Mouse (Mus musculus) MEL (cell line): Measurements from ENCODE around the gene Sox5. TPM values are rescaled to one million over a fixed set of nuclear protein-coding genes. Genes with fewer than 3 reads are reported as not detected.

ENCODE experiments used
- DNase-seq: peaks from one replicate; pipeline ENCODE4 v3.0.0; 2011; ENCODE audit warnings: low read depth, low spot score
- H3K27ac ChIP-seq: 2 replicates; pipeline ENCODE4 v1.5.1; 2012; ENCODE audit warnings: low read depth, mild to moderate bottlenecking, control low read depth, low read length, moderate library complexity; ENCODE audit not compliant: control insufficient read depth
- H3K27me3 ChIP-seq, 2 experiments: fragments of 150-350 bp in 1 of 2; sonication (generic) in 1 of 2; 2 replicates each; pipeline ENCODE4 v1.6.1; 2012; ENCODE audit warnings: low read length in 2 of 2, mild to moderate bottlenecking in 2 of 2, improper control_type of control experiment in 1 of 2, moderate library complexity in 1 of 2; ENCODE audit not compliant: insufficient read depth in 2 of 2, control insufficient read depth in 1 of 2
- H3K36me3 ChIP-seq, 2 experiments: 2 replicates each; pipeline ENCODE4 v1.6.1; 2012 to 2014; ENCODE audit warnings: low read length in 2 of 2, improper control_type of control experiment in 1 of 2, inconsistent platforms in 1 of 2, mild to moderate bottlenecking in 1 of 2; ENCODE audit not compliant: insufficient read depth in 2 of 2, control insufficient read depth in 1 of 2
- H3K4me1 ChIP-seq, 2 experiments: fragments of 150-350 bp in 1 of 2; sonication (generic) in 1 of 2; 2 replicates each; pipeline ENCODE4 v1.6.1; 2012; ENCODE audit warnings: low read length in 2 of 2, improper control_type of control experiment in 1 of 2, mild to moderate bottlenecking in 1 of 2; ENCODE audit not compliant: insufficient read depth in 2 of 2, control insufficient read depth in 1 of 2
- H3K4me3 ChIP-seq, 2 experiments: fragments of 150-350 bp in 1 of 2; sonication (generic) in 1 of 2; 2 replicates each; pipeline ENCODE4 v1.5.1; 2012; ENCODE audit warnings: low read depth in 2 of 2, low read length in 2 of 2, mild to moderate bottlenecking in 2 of 2, moderate library complexity in 2 of 2, control low read depth in 1 of 2, improper control_type of control experiment in 1 of 2; ENCODE audit not compliant: control insufficient read depth in 1 of 2, insufficient read depth in 1 of 2
- H3K79me2 ChIP-seq: 2 replicates; pipeline ENCODE4 v1.6.1; 2012; ENCODE audit warnings: mild to moderate bottlenecking, low read length, moderate library complexity; ENCODE audit not compliant: control insufficient read depth, poor library complexity, insufficient read depth
- H3K9ac ChIP-seq: 2 replicates; pipeline ENCODE4 v1.6.1; 2012; ENCODE audit warnings: low read depth, mild to moderate bottlenecking, control low read depth, low read length, moderate library complexity; ENCODE audit not compliant: control insufficient read depth, poor library complexity, severe bottlenecking
- H3K9me3 ChIP-seq: fragments of 150-350 bp; sonication (generic); replicated peaks from 2 replicates; pipeline ENCODE4 v1.6.1; 2012; ENCODE audit warnings: mild to moderate bottlenecking, low read length, improper control_type of control experiment, moderate library complexity; ENCODE audit not compliant: insufficient read depth
- BHLHE40 ChIP-seq: IDR thresholded peaks from 2 replicates; pipeline ENCODE4 v1.6.1; 2012; ENCODE audit warnings: low read depth, mild to moderate bottlenecking, inconsistent platforms, low read length, improper control_type of control experiment, borderline replicate concordance
- CHD2 ChIP-seq: IDR thresholded peaks from 2 replicates; pipeline ENCODE4 v1.6.1; 2011; ENCODE audit warnings: low read length, improper control_type of control experiment
- EP300 ChIP-seq, 2 experiments: IDR thresholded peaks; 2 replicates each; pipeline ENCODE4 v1.6.1; 2011; ENCODE audit warnings: improper control_type of control experiment in 2 of 2, low read length in 2 of 2, low read depth in 1 of 2, mild to moderate bottlenecking in 1 of 2
- GATA1 ChIP-seq: IDR thresholded peaks from 2 replicates; pipeline ENCODE4 v1.6.1; 2011; ENCODE audit warnings: low read depth, low read length, improper control_type of control experiment
- HCFC1 ChIP-seq: IDR thresholded peaks from 2 replicates; pipeline ENCODE4 v1.6.1; 2012; ENCODE audit warnings: low read depth, mild to moderate bottlenecking, inconsistent platforms, low read length, improper control_type of control experiment, moderate library complexity
- KAT2A ChIP-seq: conservative IDR thresholded peaks from 2 replicates; pipeline ENCODE4 v1.6.1; 2012; ENCODE audit warnings: low read depth, low read length, improper control_type of control experiment, inconsistent platforms
- MAFK ChIP-seq: IDR thresholded peaks from 2 replicates; pipeline ENCODE4 v1.6.1; 2011; ENCODE audit warnings: low read depth, mild to moderate bottlenecking, low read length, improper control_type of control experiment, borderline replicate concordance
- MAZ ChIP-seq: IDR thresholded peaks from 2 replicates; pipeline ENCODE4 v1.6.1; 2012; ENCODE audit warnings: low read depth, mild to moderate bottlenecking, inconsistent platforms, low read length, improper control_type of control experiment
- MXI1 ChIP-seq: IDR thresholded peaks from 2 replicates; pipeline ENCODE4 v1.6.1; 2011; ENCODE audit warnings: mild to moderate bottlenecking, low read depth, low read length, improper control_type of control experiment
- MYB ChIP-seq: IDR thresholded peaks from 2 replicates; pipeline ENCODE4 v1.6.1; 2011; ENCODE audit warnings: mild to moderate bottlenecking, low read depth, low read length, improper control_type of control experiment
- POLR2A ChIP-seq, 2 experiments: IDR thresholded peaks; 2 replicates each; pipeline ENCODE4 v1.6.1; 2011 to 2012; ENCODE audit warnings: low read length in 2 of 2, mild to moderate bottlenecking in 2 of 2, control low read depth in 1 of 2, improper control_type of control experiment in 1 of 2, low read depth in 1 of 2, moderate library complexity in 1 of 2; ENCODE audit not compliant: control insufficient read depth in 1 of 2, insufficient read depth in 1 of 2, poor library complexity in 1 of 2
- SIN3A ChIP-seq: IDR thresholded peaks from 2 replicates; pipeline ENCODE4 v1.6.1; 2012; ENCODE audit warnings: low read length, improper control_type of control experiment, inconsistent platforms
- TAL1 ChIP-seq: IDR thresholded peaks from 2 replicates; pipeline ENCODE4 v1.6.1; 2012; ENCODE audit warnings: mild to moderate bottlenecking, inconsistent platforms, low read length, moderate library complexity, mixed read lengths
- TBP ChIP-seq: IDR thresholded peaks from 2 replicates; pipeline ENCODE4 v1.8.0; 2011; ENCODE audit warnings: low read depth, low read length, improper control_type of control experiment
- TCF12 ChIP-seq: IDR thresholded peaks from 2 replicates; pipeline ENCODE4 v1.6.1; 2014; ENCODE audit warnings: low read depth, mild to moderate bottlenecking, inconsistent platforms, low read length, improper control_type of control experiment, moderate library complexity
- UBTF ChIP-seq: IDR thresholded peaks from 2 replicates; pipeline ENCODE4 v1.6.1; 2012; ENCODE audit warnings: low read depth, mild to moderate bottlenecking, inconsistent platforms, low read length, improper control_type of control experiment, moderate library complexity, borderline replicate concordance; ENCODE audit not compliant: insufficient read depth
- ZKSCAN1 ChIP-seq: IDR thresholded peaks from 2 replicates; pipeline ENCODE4 v1.6.1; 2012; ENCODE audit warnings: low read depth, mild to moderate bottlenecking, inconsistent platforms, low read length, improper control_type of control experiment, moderate library complexity
- ZNF384 ChIP-seq: IDR thresholded peaks from 2 replicates; pipeline ENCODE4 v1.6.1; 2012; ENCODE audit warnings: low read depth, mild to moderate bottlenecking, inconsistent platforms, low read length, improper control_type of control experiment
- polyA plus RNA-seq, 2 experiments: library from polyadenylated mRNA; stranded (reverse) in 1 of 2; unstranded in 1 of 2; fragments of >175 nt in 1 of 2; fragments of >200 nt in 1 of 2; gene quantifications; 2 replicates each; pipeline versions ENCODE4 v1.2.1 to v1.2.4; 2012; ENCODE audit warnings: low replicate concordance in 2 of 2, low read depth in 1 of 2; ENCODE audit not compliant: insufficient read length in 2 of 2, insufficient read depth in 1 of 2, missing spikeins in 1 of 2
- total RNA-seq: library from RNA; depleted of rRNA; stranded (reverse); fragments of 300-350 nt; gene quantifications from 2 replicates; pipeline ENCODE4 v1.2.3, GENCODE M21; 2012

The Sox5 gene
- total and polyA plus RNA-seq, 3 experiments: 0.19 to 3.0 TPM; not detected in 1

DNA sequence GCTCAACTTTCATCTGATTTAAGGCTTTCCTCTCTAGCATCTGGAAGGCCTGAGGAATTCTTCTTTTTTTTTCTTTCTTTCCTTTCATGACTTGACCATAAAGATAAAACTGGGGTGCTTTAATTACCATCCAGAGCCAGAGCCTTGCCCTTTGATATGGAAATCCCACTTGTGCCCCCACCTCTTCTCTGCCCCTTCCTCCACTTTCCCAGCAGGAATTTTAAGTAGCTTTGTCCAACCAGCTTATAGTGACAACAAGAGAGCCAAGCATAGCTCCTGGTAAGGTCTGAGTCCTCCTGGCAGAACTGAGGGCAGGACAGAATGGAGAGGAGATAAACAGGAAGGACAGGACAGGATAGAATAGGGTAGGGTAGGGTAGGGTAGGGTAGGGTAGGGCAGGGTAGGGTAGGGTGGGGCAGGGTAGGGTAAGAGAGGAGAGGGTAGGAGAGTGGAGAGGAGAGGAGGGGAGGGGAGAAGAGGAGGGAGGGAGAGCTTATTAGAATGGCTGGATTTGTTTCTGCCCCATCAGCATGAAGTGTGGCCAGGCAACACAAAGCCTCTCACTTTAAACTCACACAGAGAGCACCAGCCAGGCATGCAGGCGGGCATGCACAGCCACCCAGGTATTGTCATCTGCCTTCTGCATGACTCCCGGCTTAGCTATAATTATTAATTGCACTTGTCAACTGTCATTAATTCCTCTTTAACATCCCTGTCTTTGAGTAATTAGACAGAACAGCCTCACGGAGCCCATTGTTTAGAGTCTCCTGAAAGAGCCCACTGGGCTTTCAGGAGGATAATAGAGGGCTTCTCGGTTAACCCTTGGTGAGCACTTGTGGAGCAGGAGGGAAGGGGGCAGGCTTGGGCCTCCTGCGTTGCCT lies 300.9 kb downstream of the Sox5 start:
- Histone ChIP-seq H3K9me3 (no peaks in the 10 kb centered on the region), H3K27ac (no peak overlapping the region), H3K4me3 (no peak overlapping the region), H3K4me1 (no peaks in the 10 kb centered on the region), H3K79me2 (no peaks in the 10 kb centered on the region), H3K27me3 (no peaks in the 10 kb centered on the region), H3K9ac (no peak overlapping the region), H3K36me3 (no peaks in the 10 kb centered on the region)
- no peak for DNase-seq
- TF ChIP-seq ZNF384: no peak
- no peak for TF ChIP-seq MAFK
- no peak for TF ChIP-seq SIN3A
- TF ChIP-seq KAT2A: no peak
- TF ChIP-seq UBTF: no peak
- no peak for TF ChIP-seq CHD2

DNA sequence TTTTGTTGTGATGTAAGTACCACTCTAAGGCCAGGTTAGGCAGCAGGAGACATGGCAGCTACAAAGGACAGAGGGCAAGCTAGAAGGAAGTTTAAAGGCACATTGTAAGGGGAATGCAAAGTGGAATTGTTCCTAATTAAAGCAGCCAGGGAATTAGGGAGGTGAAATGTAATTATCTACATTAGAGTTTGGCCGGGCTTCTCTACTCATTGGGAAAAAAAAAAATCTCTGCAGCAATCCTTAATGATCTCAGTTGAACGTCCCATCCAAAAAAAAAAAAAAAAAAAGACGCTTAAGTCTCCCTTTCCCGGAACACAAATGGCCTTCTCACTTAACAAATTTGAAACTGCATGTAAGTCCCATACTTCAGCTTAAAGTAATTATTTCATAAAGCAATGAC lies 301.9 kb downstream of the Sox5 start:
- Histone ChIP-seq H3K27ac (no peak overlapping the region), H3K4me3 (no peak overlapping the region), H3K27me3 (no peaks in the 10 kb centered on the region), H3K9me3 (no peaks in the 10 kb centered on the region), H3K4me1 (no peaks in the 10 kb centered on the region), H3K9ac (no peak overlapping the region), H3K79me2 (no peaks in the 10 kb centered on the region), H3K36me3 (no peaks in the 10 kb centered on the region)
- DNase-seq: no peak
- no peak for TF ChIP-seq MYB

DNA sequence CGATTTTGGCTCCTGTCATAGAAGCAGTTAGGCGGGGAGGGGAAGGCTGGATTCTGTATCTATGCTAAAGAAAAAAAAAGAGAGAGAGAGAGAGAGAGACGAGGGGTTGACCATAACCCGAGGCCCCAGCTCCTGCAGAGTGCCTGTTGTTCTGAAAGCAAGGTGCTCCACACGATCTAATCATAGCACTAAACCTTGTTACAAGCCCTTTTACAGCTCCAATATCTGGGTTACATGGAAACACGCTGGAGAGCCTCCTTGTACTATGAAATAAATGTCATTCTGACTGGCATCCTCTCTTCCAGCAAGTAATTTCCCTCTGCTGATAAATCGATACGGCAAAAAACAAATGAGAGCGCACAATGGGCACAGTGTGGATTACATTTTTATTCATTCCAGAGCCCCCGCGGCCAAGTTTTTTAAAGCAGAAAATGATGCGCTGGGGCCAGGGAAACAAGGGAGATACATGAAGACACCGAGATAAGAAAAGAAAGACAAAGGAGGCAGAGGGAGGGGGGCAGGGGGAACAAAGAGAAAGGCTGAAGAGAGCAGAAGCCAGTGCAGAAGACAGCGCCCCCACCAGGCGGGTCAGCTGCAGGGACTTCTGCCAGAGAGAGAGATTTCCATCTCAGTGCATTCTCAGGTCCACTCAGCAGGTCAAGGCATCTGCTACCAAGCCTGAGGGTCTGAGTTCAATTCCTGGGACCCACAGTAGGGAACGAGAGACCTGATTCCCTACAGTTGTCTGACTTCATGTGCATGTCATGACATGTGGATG lies 304.3 kb downstream of the Sox5 start:
- TF ChIP-seq GATA1 (no peak), EP300 (IDR thresholded peaks at IDR 0.05; ENCODE audit: low read depth in 1 of 2, low read length in 2 of 2) (no peak), HCFC1 (no peak), BHLHE40 (no peak), TCF12 (no peak), MXI1 (no peak), ZKSCAN1 (no peak), MAZ (no peak), TBP (no peak), TAL1 (no peak), POLR2A (IDR thresholded peaks at IDR 0.05; ENCODE audit: control insufficient read depth in 1 of 2, insufficient read depth in 1 of 2, low read depth in 1 of 2, low read length in 2 of 2, poor library complexity in 1 of 2) (no peak)
- Histone ChIP-seq H3K27me3 (no peaks in the 10 kb centered on the region), H3K27ac (no peak overlapping the region), H3K9ac (no peak overlapping the region), H3K4me1 (no peaks in the 10 kb centered on the region), H3K36me3 (no peaks in the 10 kb centered on the region), H3K79me2 (no peaks in the 10 kb centered on the region), H3K4me3 (no peak overlapping the region), H3K9me3 (no peaks in the 10 kb centered on the region)
- DNase-seq: no peak
